Mouse (Mus musculus) CH12.LX (cell line): ENCODE data around the gene Zfp518a. TPM values are rescaled to one million over a fixed set of nuclear protein-coding genes. Genes with fewer than 3 reads are reported as not detected.
A peak's percentile ranks its signal among the peaks of the same experiment; 100 is the strongest.

ENCODE experiments used
- DNase-seq: peaks from one replicate; pipeline ENCODE4 v3.0.0-alpha.2; 2013; ENCODE audit errors: extremely low read depth
- H3K27ac ChIP-seq: 2 replicates; pipeline ENCODE4 v1.5.1; 2012; ENCODE audit warnings: low read depth, mild to moderate bottlenecking, control low read depth, moderate library complexity; ENCODE audit not compliant: insufficient read depth
- H3K27me3 ChIP-seq: replicated peaks from 2 replicates; pipeline ENCODE3; 2012; ENCODE audit warnings: inconsistent platforms
- H3K36me3 ChIP-seq, 2 experiments: replicated peaks in 1 of 2; 2 replicates each; pipeline versions ENCODE3 to v1.6.1; 2012; ENCODE audit warnings: inconsistent platforms in 1 of 2, low read length in 1 of 2, mild to moderate bottlenecking in 1 of 2, mixed read lengths in 1 of 2, moderate library complexity in 1 of 2; ENCODE audit not compliant: control insufficient read depth in 1 of 2, insufficient read depth in 1 of 2
- H3K4me1 ChIP-seq, 2 experiments: 2 replicates each; pipeline ENCODE4 v1.6.1; 2012; ENCODE audit warnings: inconsistent platforms in 1 of 2, moderate library complexity in 1 of 2; ENCODE audit not compliant: insufficient read depth in 2 of 2, control insufficient read depth in 1 of 2
- H3K4me2 ChIP-seq: 2 replicates; pipeline ENCODE4 v1.6.1; 2012; ENCODE audit warnings: low read depth, mild to moderate bottlenecking, control low read depth; ENCODE audit not compliant: poor library complexity, insufficient read depth, severe bottlenecking
- H3K4me3 ChIP-seq, 3 experiments: fragments of 150-350 bp in 1 of 3; sonication (generic) in 1 of 3; replicated peaks in 1 of 3; 2 replicates each; pipeline versions ENCODE3 to v1.5.1; 2011 to 2012; ENCODE audit warnings: low read depth in 2 of 3, low read length in 2 of 3, mild to moderate bottlenecking in 2 of 3, moderate library complexity in 2 of 3, control low read depth in 1 of 3, improper control_type of control experiment in 1 of 3, inconsistent platforms in 1 of 3, mixed read lengths in 1 of 3; ENCODE audit not compliant: poor library complexity in 1 of 3
- H3K79me2 ChIP-seq: replicated peaks from 2 replicates; pipeline ENCODE4 v1.6.1; 2012; ENCODE audit warnings: mild to moderate bottlenecking, moderate library complexity; ENCODE audit not compliant: control insufficient read depth, poor library complexity, insufficient read depth, severe bottlenecking; ENCODE audit errors: extremely low read depth
- H3K9ac ChIP-seq: 2 replicates; pipeline ENCODE4 v1.6.1; 2012; ENCODE audit warnings: low read depth, mild to moderate bottlenecking, control low read depth, moderate library complexity; ENCODE audit not compliant: insufficient read depth
- H3K9me3 ChIP-seq: replicated peaks from 2 replicates; pipeline ENCODE3; 2012; ENCODE audit warnings: low read length, inconsistent platforms, mixed read lengths
- BHLHE40 ChIP-seq: IDR thresholded peaks from 2 replicates; pipeline ENCODE4 v1.6.1; 2011; ENCODE audit warnings: mild to moderate bottlenecking, low read depth, low read length, improper control_type of control experiment
- CHD1 ChIP-seq: IDR thresholded peaks from 2 replicates; pipeline ENCODE4 v1.6.1; 2012; ENCODE audit warnings: low read depth, low read length, improper control_type of control experiment, inconsistent platforms
- CHD2 ChIP-seq: IDR thresholded peaks from 2 replicates; pipeline ENCODE4 v1.6.1; 2011; ENCODE audit warnings: low read length, improper control_type of control experiment
- CTCF ChIP-seq, 2 experiments: IDR thresholded peaks in 1 of 2; conservative IDR thresholded peaks in 1 of 2; 2 replicates each; pipeline ENCODE4 v1.5.1; 2011 to 2012; ENCODE audit warnings: low read depth in 2 of 2, low read length in 2 of 2, improper control_type of control experiment in 1 of 2, inconsistent platforms in 1 of 2, mild to moderate bottlenecking in 1 of 2, moderate library complexity in 1 of 2
- E2F4 ChIP-seq: IDR thresholded peaks from 2 replicates; pipeline ENCODE4 v1.6.1; 2011; ENCODE audit warnings: low read depth, low read length, improper control_type of control experiment; ENCODE audit not compliant: insufficient replicate concordance
- ELF1 ChIP-seq: IDR thresholded peaks from 2 replicates; pipeline ENCODE4 v1.6.1; 2014; ENCODE audit warnings: low read depth, mild to moderate bottlenecking, inconsistent platforms, low read length, improper control_type of control experiment
- EP300 ChIP-seq: IDR thresholded peaks from 2 replicates; pipeline ENCODE4 v1.6.1; 2011; ENCODE audit warnings: low read length, improper control_type of control experiment
- ETS1 ChIP-seq: conservative IDR thresholded peaks from 2 replicates; pipeline ENCODE4 v1.6.1; 2012; ENCODE audit warnings: low read depth, mild to moderate bottlenecking, inconsistent platforms, low read length, improper control_type of control experiment, moderate library complexity
- GABPA ChIP-seq: IDR thresholded peaks from 2 replicates; pipeline ENCODE4 v1.6.1; 2012; ENCODE audit warnings: low read depth, low read length, improper control_type of control experiment, inconsistent platforms; ENCODE audit not compliant: insufficient replicate concordance
- HCFC1 ChIP-seq: IDR thresholded peaks from 2 replicates; pipeline ENCODE4 v1.6.1; 2012; ENCODE audit warnings: low read depth, mild to moderate bottlenecking, inconsistent platforms, low read length, improper control_type of control experiment
- IRF4 ChIP-seq: IDR thresholded peaks from 2 replicates; pipeline ENCODE4 v1.6.1; 2014; ENCODE audit warnings: low read depth, mild to moderate bottlenecking, inconsistent platforms, low read length, improper control_type of control experiment
- JUN ChIP-seq: IDR thresholded peaks from 2 replicates; pipeline ENCODE4 v1.6.1; 2011; ENCODE audit warnings: low read depth, mild to moderate bottlenecking, low read length, improper control_type of control experiment, moderate library complexity; ENCODE audit not compliant: insufficient read depth
- JUND ChIP-seq: conservative IDR thresholded peaks from 2 replicates; pipeline ENCODE4 v1.6.1; 2011; ENCODE audit warnings: low read depth, low read length, improper control_type of control experiment
- KAT2A ChIP-seq: IDR thresholded peaks from 2 replicates; pipeline ENCODE4 v1.6.1; 2012; ENCODE audit warnings: low read length, improper control_type of control experiment, inconsistent platforms; ENCODE audit not compliant: insufficient replicate concordance
- MAFK ChIP-seq: IDR thresholded peaks from 2 replicates; pipeline ENCODE4 v1.6.1; 2011; ENCODE audit warnings: low read length, improper control_type of control experiment; ENCODE audit not compliant: insufficient replicate concordance
- MAX ChIP-seq: IDR thresholded peaks from 2 replicates; pipeline ENCODE4 v1.6.1; 2011; ENCODE audit warnings: low read length, improper control_type of control experiment
- MAZ ChIP-seq: IDR thresholded peaks from 2 replicates; pipeline ENCODE4 v1.6.1; 2012; ENCODE audit warnings: low read depth, mild to moderate bottlenecking, inconsistent platforms, low read length, improper control_type of control experiment, moderate library complexity
- MEF2A ChIP-seq: IDR thresholded peaks from 2 replicates; pipeline ENCODE4 v1.6.1; 2014; ENCODE audit warnings: low read depth, mild to moderate bottlenecking, inconsistent platforms, low read length, improper control_type of control experiment, borderline replicate concordance
- MXI1 ChIP-seq: IDR thresholded peaks from 2 replicates; pipeline ENCODE4 v1.6.1; 2011; ENCODE audit warnings: mild to moderate bottlenecking, low read depth, low read length, improper control_type of control experiment
- MYC ChIP-seq: IDR thresholded peaks from 2 replicates; pipeline ENCODE4 v1.6.1; 2011; ENCODE audit warnings: low read depth, mild to moderate bottlenecking, improper control_type of control experiment, low read length
- NELFE ChIP-seq: IDR thresholded peaks from 2 replicates; pipeline ENCODE4 v1.6.1; 2011; ENCODE audit warnings: low read depth, low read length, improper control_type of control experiment
- NRF1 ChIP-seq: IDR thresholded peaks from 2 replicates; pipeline ENCODE4 v1.6.1; 2014; ENCODE audit warnings: low read depth, mild to moderate bottlenecking, inconsistent platforms, low read length, improper control_type of control experiment, moderate library complexity
- PAX5 ChIP-seq: IDR thresholded peaks from 2 replicates; pipeline ENCODE4 v1.6.1; 2012; ENCODE audit warnings: low read length, inconsistent platforms, mixed read lengths
- POLR2A ChIP-seq: IDR thresholded peaks from 2 replicates; pipeline ENCODE4 v1.6.1; 2011; ENCODE audit warnings: low read depth, mild to moderate bottlenecking, improper control_type of control experiment, low read length
- POLR2AphosphoS2 ChIP-seq: IDR thresholded peaks from 2 replicates; pipeline ENCODE4 v1.6.1; 2011; ENCODE audit warnings: low read depth, low read length, improper control_type of control experiment
- RAD21 ChIP-seq: IDR thresholded peaks from 2 replicates; pipeline ENCODE4 v1.6.1; 2011; ENCODE audit warnings: low read depth, mild to moderate bottlenecking, low read length, improper control_type of control experiment, moderate library complexity
- RCOR1 ChIP-seq: conservative IDR thresholded peaks from 2 replicates; pipeline ENCODE4 v1.6.1; 2012; ENCODE audit warnings: low read depth, mild to moderate bottlenecking, inconsistent platforms, low read length, improper control_type of control experiment
- SIN3A ChIP-seq: IDR thresholded peaks from 2 replicates; pipeline ENCODE4 v1.6.1; 2012; ENCODE audit warnings: low read length, improper control_type of control experiment, inconsistent platforms
- SMC3 ChIP-seq: IDR thresholded peaks from 2 replicates; pipeline ENCODE4 v1.6.1; 2011; ENCODE audit warnings: low read depth, low read length, improper control_type of control experiment
- TBP ChIP-seq: conservative IDR thresholded peaks from 2 replicates; pipeline ENCODE4 v1.6.1; 2011; ENCODE audit warnings: low read depth, low read length, improper control_type of control experiment
- TCF12 ChIP-seq: IDR thresholded peaks from 2 replicates; pipeline ENCODE4 v1.6.1; 2014; ENCODE audit warnings: low read depth, mild to moderate bottlenecking, inconsistent platforms, low read length, improper control_type of control experiment
- UBTF ChIP-seq: IDR thresholded peaks from 2 replicates; pipeline ENCODE4 v1.6.1; 2012; ENCODE audit warnings: low read depth, mild to moderate bottlenecking, inconsistent platforms, low read length, improper control_type of control experiment, moderate library complexity
- USF1 ChIP-seq: IDR thresholded peaks from 2 replicates; pipeline ENCODE4 v1.6.1; 2014; ENCODE audit warnings: low read depth, mild to moderate bottlenecking, inconsistent platforms, low read length, improper control_type of control experiment
- USF2 ChIP-seq: conservative IDR thresholded peaks from 2 replicates; pipeline ENCODE4 v1.6.1; 2011; ENCODE audit warnings: low read depth, low read length, improper control_type of control experiment
- ZC3H11A ChIP-seq: IDR thresholded peaks from 2 replicates; pipeline ENCODE4 v1.6.1; 2012; ENCODE audit warnings: low read depth, mild to moderate bottlenecking, inconsistent platforms, low read length, improper control_type of control experiment
- ZKSCAN1 ChIP-seq: IDR thresholded peaks from 2 replicates; pipeline ENCODE4 v1.6.1; 2012; ENCODE audit warnings: low read depth, inconsistent platforms, low read length, improper control_type of control experiment, borderline replicate concordance
- ZMIZ1 ChIP-seq: IDR thresholded peaks from 2 replicates; pipeline ENCODE4 v1.6.1; 2012; ENCODE audit warnings: low read depth, mild to moderate bottlenecking, inconsistent platforms, low read length, improper control_type of control experiment
- ZNF384 ChIP-seq: IDR thresholded peaks from 2 replicates; pipeline ENCODE4 v1.6.1; 2012; ENCODE audit warnings: low read depth, low read length, improper control_type of control experiment, inconsistent platforms
- dilution Hi-C: fragments of 300-500 bp; cut with MboI; formaldehyde crosslinking; loops from 2 replicates; pipeline ENCODE4 v1.14.3; 2020; ENCODE audit warnings: low sequenced_read_pairs; ENCODE audit not compliant: extremely low pct_unique_long_range_greater_than_20kb, extremely low pct_ligation_motif_present
- in situ Hi-C: fragments of 300-500 bp; cut with MboI; formaldehyde crosslinking; loops from 3 replicates; pipeline ENCODE4 v1.14.3; 2019; ENCODE audit warnings: low sequenced_read_pairs, low pct_ligation_motif_present, low pct_unique_long_range_greater_than_20kb, mixed read lengths
- polyA plus RNA-seq: library from polyadenylated mRNA; unstranded; fragments of >175 nt; gene quantifications from 2 replicates; pipeline ENCODE4 v1.2.1, GENCODE M21; 2012; ENCODE audit warnings: low read depth; ENCODE audit not compliant: insufficient read length
- total RNA-seq, 2 experiments: library from RNA; depleted of rRNA; stranded (reverse); fragments of 300-350 nt in 1 of 2; fragments of >200 nt in 1 of 2; gene quantifications; 2 replicates each; pipeline ENCODE4 v1.2.3; 2012 to 2014

The Zfp518a gene
- total and polyA plus RNA-seq, 3 experiments: 5.4 to 19.7 (median 11.6) TPM

DNA sequence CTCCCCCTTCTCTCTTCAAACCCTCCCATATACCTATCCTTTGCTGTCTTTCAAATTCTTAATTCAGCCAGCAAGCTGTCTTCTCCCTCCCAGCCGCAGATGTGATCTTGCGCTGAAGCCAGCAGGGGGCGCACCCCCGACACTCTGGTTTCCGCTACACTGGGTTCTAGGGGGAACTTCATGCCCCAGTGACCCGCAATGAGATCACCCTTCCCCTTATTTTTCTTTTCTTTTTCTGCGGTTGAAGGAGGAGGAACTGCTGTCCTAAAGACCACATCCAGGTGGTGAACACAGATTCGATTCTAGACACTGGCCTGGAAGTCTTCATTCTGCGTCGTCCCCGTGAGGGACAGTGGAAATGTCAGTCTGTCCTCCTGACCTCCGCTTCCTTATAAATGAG lies 68.5 kb downstream of the Zfp518a start:
- Histone ChIP-seq H3K79me2 (peaks cover 28% of the 10 kb centered on the region), H3K27ac (peak overlapping the region; percentile 95), H3K9me3 (no peaks in the 10 kb centered on the region), H3K4me1 (peaks cover 34 to 70% of the 10 kb centered on the region in 2 experiments), H3K27me3 (no peaks in the 10 kb centered on the region), H3K9ac (peak overlapping the region; percentile 10; the same call in 1 of the 2 replicates), H3K4me2 (peak overlapping the region; percentile 57)
- in situ Hi-C loops: loop anchor here (5.0 kb wide), 1 partner anchor 39 kb away; no protein-coding TSS in a partner anchor
- peak; percentile 96 for DNase-seq
- peak; percentile 86 for TF ChIP-seq JUND
- TF ChIP-seq RCOR1: peak; percentile 95
- TF ChIP-seq E2F4: no peak
- peak; percentile 89 for TF ChIP-seq MEF2A
- no peak for TF ChIP-seq GABPA
- no peak for TF ChIP-seq USF2
- TF ChIP-seq EP300: peak; percentile 95
- peak; percentile 75 for TF ChIP-seq RAD21
- TF ChIP-seq JUN: peak; percentile 96
- TF ChIP-seq POLR2A: 0 out of 2 replicates have a peak, but pooled peaks have one; percentile 35
- no peak; the same call in 1 of the 2 replicates for TF ChIP-seq MXI1
- no peak for TF ChIP-seq ZMIZ1
- TF ChIP-seq NELFE: no peak
- TF ChIP-seq ZNF384: peak; percentile 45; the same call in 1 of the 2 replicates
- TF ChIP-seq BHLHE40: peak; percentile 87
- TF ChIP-seq SMC3: peak; percentile 94
- peak; percentile 88; the same call in 1 of the 2 replicates for TF ChIP-seq SIN3A
- peak; percentile 81 for TF ChIP-seq IRF4
- no peak for TF ChIP-seq MAX
- peak; percentile 35 to 91; a peak in 2 of 4 replicates for TF ChIP-seq CTCF (conservative IDR thresholded peaks at IDR 0.05 in 1 of 2, IDR thresholded peaks at IDR 0.05 in 1 of 2; ENCODE audit: low read depth in 2 of 2, low read length in 2 of 2)
- no peak for TF ChIP-seq TBP
- no peak; the same call in 1 of the 2 replicates for TF ChIP-seq NRF1
- TF ChIP-seq MYC: 0 out of 2 replicates have a peak, but pooled peaks have one; percentile 49
- TF ChIP-seq PAX5: no peak
- TF ChIP-seq HCFC1: peak; percentile 48
- no peak for TF ChIP-seq UBTF
- TF ChIP-seq POLR2AphosphoS2: no peak
- 0 out of 2 replicates have a peak, but pooled peaks have one; percentile 69 for TF ChIP-seq MAZ
- TF ChIP-seq ZC3H11A: peak; percentile 72; the same call in 1 of the 2 replicates
- no peak for TF ChIP-seq ZKSCAN1
- TF ChIP-seq ETS1: peak; percentile 94
- TF ChIP-seq KAT2A: no peak
- TF ChIP-seq CHD2: peak; percentile 70; the same call in 1 of the 2 replicates
- TF ChIP-seq MAFK: 0 out of 2 replicates have a peak, but pooled peaks have one; percentile 68
- TF ChIP-seq USF1: no peak
- no peak for TF ChIP-seq CHD1
- peak; percentile 58; the same call in 1 of the 2 replicates for TF ChIP-seq ELF1
- TF ChIP-seq TCF12: peak; percentile 94
- TF ChIP-seq, all 38 proteins: peak for 22
- Histone ChIP-seq H3K4me3 (no peak overlapping the region), H3K36me3 (peaks cover 74 to 86% of the 10 kb centered on the region in 2 experiments)
- dilution Hi-C loops: no loop called here
